Mouse (Mus musculus) cerebellum, adult (tissue): ENCODE results near the gene 1190005I06Rik.

Source experiments
- ATAC-seq: cut with Nextera tagmentation; 2 replicates; pipeline ENCODE4 v1.9.2; 2017; ENCODE audit warnings: mild to moderate bottlenecking, moderate library complexity, mixed read lengths; ENCODE audit not compliant: insufficient number of reproducible peaks, low FRiP score, low TSS enrichment

The 1190005I06Rik gene

GRCm38 (mm10) chr8:120561539-120562435 is 85.6 kb downstream of the 1190005I06Rik start:
- ATAC-seq: no peak

- no peak for ATAC-seq
Observed at GRCm38 (mm10) chr8:120560535-120560934, 86.9 kb downstream of the 1190005I06Rik start.

GRCm38 (mm10) chr8:120559654-120560053 is 87.8 kb downstream of the 1190005I06Rik start:
- no peak for ATAC-seq
